Mouse (Mus musculus): ENCODE results near the gene Klra4.
"Not testable (repeated sequence)": the region's sequence is repeated elsewhere in the genome, so short reads cannot be mapped to it uniquely, and the experiment has no call there.

Klra4 gene

GRCm38 (mm10) chr6:130067171-130067570, at the start of gene Klra4:
Gene Klra4 (minus strand): TSS chr6:130067271.
- not testable (repeated sequence) for DNase-seq

DNA sequence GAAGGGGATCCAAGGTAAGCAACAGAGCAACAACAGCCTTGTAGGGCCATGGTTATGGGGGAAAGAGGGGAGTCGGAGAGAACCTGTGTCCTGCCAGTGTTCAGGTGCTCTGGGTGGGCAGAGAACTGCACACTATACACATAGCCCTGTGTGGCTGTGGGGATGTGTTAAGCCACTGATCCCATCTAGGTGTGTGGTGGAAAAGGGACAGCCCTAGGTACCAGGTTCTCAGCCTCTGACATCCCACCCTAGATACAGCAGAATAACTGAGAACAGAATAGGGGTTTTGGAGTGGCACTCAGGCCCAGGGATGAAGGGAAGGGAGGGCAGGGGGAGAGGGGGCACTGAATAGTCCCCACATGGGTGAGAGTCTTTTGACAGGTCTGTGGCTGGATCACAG, 43.4 kb upstream of the Klra4 start:
- no peak for DNase-seq

DNA sequence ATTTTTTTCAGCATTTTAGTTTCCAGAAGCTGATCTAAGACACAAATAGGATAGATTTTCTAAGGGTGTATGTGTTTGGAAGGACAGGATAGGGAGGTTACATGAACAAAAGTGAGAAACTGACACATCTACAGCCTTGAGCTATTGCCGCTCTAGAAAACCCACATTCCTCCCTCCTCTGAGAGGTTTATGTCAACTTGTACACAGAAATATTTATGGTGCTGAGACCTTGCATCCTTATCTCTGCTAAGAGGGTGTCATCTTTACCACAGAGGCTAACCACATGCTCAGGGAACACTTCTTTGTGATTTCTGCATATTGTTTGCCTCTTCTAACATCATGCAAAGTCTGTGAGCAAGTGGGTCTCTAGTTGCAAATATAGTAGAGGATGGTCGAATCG, 35.7 kb upstream of the Klra4 start:
- not testable (repeated sequence) for DNase-seq

- DNase-seq, result no peak
Measured at GRCm38 (mm10) chr6:130092336-130092948, 25.4 kb upstream of the Klra4 start.

DNA sequence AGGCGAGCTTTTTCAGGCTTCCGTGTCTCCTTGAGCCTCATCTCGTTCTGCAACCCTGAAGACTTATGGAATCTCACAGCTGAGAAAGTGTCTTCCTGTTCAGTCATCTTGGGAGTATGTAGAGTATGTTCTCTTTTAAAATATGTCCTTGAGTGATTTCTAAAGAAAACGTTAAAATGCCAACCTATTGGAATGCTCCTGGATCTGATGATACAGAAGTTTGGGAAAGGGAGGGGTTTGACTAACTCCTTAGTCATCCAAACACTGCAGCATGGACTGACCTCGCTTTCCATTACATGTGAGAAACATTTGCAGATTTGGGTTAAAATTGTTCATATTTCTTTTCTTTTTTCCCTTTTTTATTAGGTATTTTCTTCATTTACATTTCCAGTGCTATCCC, 1.9 kb downstream of the Klra4 start:
- DNase-seq, result no peak

GRCm38 (mm10) chr6:130035146-130035545, 31.9 kb downstream of the Klra4 start:
- not testable (repeated sequence) for DNase-seq

- DNase-seq, result not testable (repeated sequence)
Measured at GRCm38 (mm10) chr6:130031493-130032089, 35.5 kb downstream of the Klra4 start.

- no peak for DNase-seq
Measured at GRCm38 (mm10) chr6:130026854-130027253, 40.2 kb downstream of the Klra4 start, which contains the start of gene Klra6. Gene Klra6 (minus strand): TSS chr6:130026954.
